ENCODE assay signal across 15 mouse cellular contexts in genomic region chr7:36859428-36859827, GRCm38 (mm10).
"Had no signal": no experiment of that assay in that cellular context is flagged by ENCODE, and none has a peak within 500 bp of the region (broad histone marks: within the 10 kb centered on the region; RNA-seq: fewer than 3 reads in every experiment).

No protein-coding gene starts in this region.

- H3K36me3 ChIP-seq: midbrain, embryonic 13.5 days; midbrain, embryonic 15.5 days; neural tube, embryonic 12.5 days had no signal

- H3K27ac ChIP-seq: liver, embryonic 14.5 days; macrophage; midbrain, embryonic 13.5 days; midbrain, embryonic 15.5 days; neural tube, embryonic 12.5 days had no signal

- ATAC-seq: midbrain, embryonic 13.5 days; midbrain, embryonic 15.5 days had no signal

- H3K9me3 ChIP-seq: midbrain, embryonic 13.5 days; midbrain, embryonic 15.5 days; neural tube, embryonic 12.5 days had no signal

- DNase-seq: lung, adult 18-20 months; lung, embryonic 14.5 days; lung, postnatal 10 days; lung, postnatal 36 days; right cerebral cortex, postnatal 14 days; thymus, adult 2 months; thymus, postnatal 25 days; thymus, postnatal 4 days had no signal

- H3K27me3 ChIP-seq: megakaryocyte, embryonic 14.5 days; midbrain, embryonic 13.5 days; midbrain, embryonic 15.5 days; neural tube, embryonic 12.5 days had no signal

- H3K4me1 ChIP-seq: megakaryocyte, embryonic 14.5 days; midbrain, embryonic 13.5 days; midbrain, embryonic 15.5 days; neural tube, embryonic 12.5 days had no signal

- H3K4me2 ChIP-seq: lung, embryonic 14.5 days; midbrain, embryonic 11.5 days; midbrain, embryonic 13.5 days; midbrain, embryonic 15.5 days; neural tube, embryonic 12.5 days had no signal

- H3K9ac ChIP-seq: liver, embryonic 14.5 days; lung, embryonic 14.5 days; midbrain, embryonic 13.5 days; midbrain, embryonic 15.5 days; neural tube, embryonic 12.5 days had no signal

- H3K4me3 ChIP-seq: megakaryocyte, embryonic 14.5 days; midbrain, embryonic 13.5 days; midbrain, embryonic 15.5 days; neural tube, embryonic 12.5 days had no signal
